Mouse (Mus musculus): ENCODE results near the gene Srpk2.

- TF ChIP-seq POLR2A (IDR thresholded peaks at IDR 0.05; ENCODE audit: extremely low read depth, insufficient read depth, low read length) (no peak), CTCF (IDR thresholded peaks at IDR 0.05; ENCODE audit: low read depth, low read length) (no peak)
These were observed 96.8 kb downstream of the Srpk2 start for GRCm38 (mm10) chr5:23587614-23588013.

All from liver, adult 2 months (tissue).